Mouse (Mus musculus) thymus, adult 2 months (tissue): ENCODE data around the gene Zfp445.

ENCODE experiments used
- CTCF ChIP-seq: fragments of 200-500 bp; IDR thresholded peaks from 2 replicates; pipeline ENCODE4 v1.5.1; 2012; ENCODE audit warnings: mild to moderate bottlenecking, control low read depth, low read length, moderate library complexity, borderline replicate concordance; ENCODE audit not compliant: control insufficient read depth, poor library complexity, insufficient read depth; ENCODE audit errors: extremely low read depth
- POLR2A ChIP-seq: fragments of 200-500 bp; IDR thresholded peaks from 2 replicates; pipeline ENCODE4 v1.6.1; 2012; ENCODE audit warnings: mild to moderate bottlenecking, low read length, control low read depth, moderate library complexity; ENCODE audit not compliant: control insufficient read depth, poor library complexity, insufficient read depth; ENCODE audit errors: extremely low read depth

- TF ChIP-seq CTCF (no peak), POLR2A (no peak)
Observed at GRCm38 (mm10) chr9:122836790-122837189, 29.0 kb downstream of the Zfp445 start.
